Mouse (Mus musculus): ENCODE data around the gene Gm11273. TPM values are rescaled to one million over a fixed set of nuclear protein-coding genes. Genes with fewer than 3 reads are reported as not detected.
"Not testable (repeated sequence)": the region's sequence is repeated elsewhere in the genome, so short reads cannot be mapped to it uniquely, and the experiment has no call there.

Gm11273 gene
- polyA plus RNA-seq, 1 experiment from 2014 or later: 3.2 TPM

DNA sequence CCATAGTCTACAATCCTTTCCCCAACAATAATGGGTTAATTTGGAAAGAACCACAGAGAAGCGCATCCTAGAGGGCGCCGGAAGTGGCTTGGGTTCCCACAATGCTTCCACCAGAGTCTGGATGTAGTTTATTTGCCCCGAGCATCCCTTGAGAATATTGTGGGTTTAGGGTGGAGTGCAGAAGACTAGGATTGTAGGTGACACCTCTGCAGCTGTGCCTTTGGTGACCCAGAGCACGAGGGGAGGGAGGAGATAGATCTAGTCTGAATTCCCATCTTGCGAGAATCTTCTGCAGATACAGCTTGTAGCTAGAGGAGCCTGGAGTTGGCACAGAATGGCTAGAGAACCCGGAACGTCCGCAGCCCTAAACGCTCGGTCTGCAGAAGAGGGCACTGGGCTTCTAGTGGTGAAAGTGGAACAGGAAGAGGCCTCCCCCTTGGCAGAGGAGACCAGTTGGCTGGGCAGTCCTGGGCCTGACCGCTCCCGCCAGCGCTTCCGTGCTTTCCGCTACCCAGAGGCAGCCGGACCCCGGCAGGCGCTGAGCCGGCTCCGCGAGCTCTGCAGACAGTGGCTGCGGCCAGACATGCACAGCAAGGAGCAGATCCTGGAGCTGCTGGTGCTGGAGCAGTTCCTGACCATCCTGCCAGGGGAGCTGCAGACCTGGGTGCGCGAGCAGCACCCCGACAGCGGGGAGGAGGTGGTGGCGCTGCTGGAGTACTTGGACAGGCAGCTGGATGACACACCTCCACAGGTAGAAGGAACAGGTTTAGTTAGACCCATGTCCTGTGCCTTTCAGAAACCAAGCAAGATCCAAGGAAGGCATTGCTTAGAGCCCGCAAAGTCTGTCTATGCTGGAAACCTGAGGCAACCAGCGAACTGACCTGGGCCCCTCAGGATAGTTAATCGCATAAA is 22.2 kb downstream of the Gm11273 start, which contains the start of the genes Zkscan4 and Gm10065:
Gene Zkscan4 (plus strand): TSS at position 149 of the 912 bp plus-strand sequence.
Gene Gm10065 (minus strand): TSS at position 683 of the 912 bp plus-strand sequence.
- H3K27me3 ChIP-seq, H3K9me3 ChIP-seq, H3K36me3 ChIP-seq: not testable (repeated sequence)
- 3% methylated on average over 31 of the region's 31 CpGs for WGBS
- peak within 1 kb of the TSS; percentile 60 for H3K4me3 ChIP-seq
- H3K9ac ChIP-seq (replicated peaks): peak within 1 kb of the TSS; percentile 62
- ATAC-seq (ENCODE audit: low FRiP score, low read depth): peak; percentile 84
- H3K4me1 ChIP-seq: peaks cover 12% of the 10 kb centered on the region
- peak within 1 kb of the TSS; percentile 56; the same call in 1 of the 2 replicates for H3K27ac ChIP-seq (replicated peaks)
- peak within 1 kb of the TSS; percentile 63 for H3K4me2 ChIP-seq (replicated peaks)

DNA sequence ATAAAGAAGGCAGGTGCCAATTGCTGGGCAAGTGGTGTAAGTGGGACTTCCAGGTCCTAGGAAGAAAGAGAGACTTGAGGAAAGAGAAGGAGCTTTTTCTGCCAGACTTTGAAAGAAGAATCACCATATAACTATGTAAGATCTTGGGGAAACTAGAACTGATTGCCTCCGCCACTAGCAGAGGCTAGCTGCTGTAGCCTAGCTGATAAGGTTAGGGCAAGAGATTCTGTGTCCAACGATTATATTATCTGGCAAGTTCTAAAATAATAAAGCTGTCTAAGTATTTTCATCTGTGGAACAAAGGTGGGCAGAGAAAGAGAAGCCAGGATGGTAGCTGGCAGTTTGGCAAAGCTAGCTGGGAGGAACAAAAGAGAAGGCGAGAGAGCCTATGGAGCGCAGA is 28.8 kb downstream of the Gm11273 start:
- Histone ChIP-seq H3K27ac (replicated peaks) (no peak overlapping the region), H3K36me3 (no peaks in the 10 kb centered on the region), H3K9me3 (no peaks in the 10 kb centered on the region), H3K4me3 (no peak overlapping the region), H3K4me1 (no peaks in the 10 kb centered on the region; the same call in 1 of the 2 replicates), H3K27me3 (peaks cover 11% of the 10 kb centered on the region), H3K9ac (replicated peaks) (no peak overlapping the region), H3K4me2 (replicated peaks) (no peak overlapping the region)
- no peak for ATAC-seq (ENCODE audit: low FRiP score, low read depth)
- 25% methylated on average over 4 of the region's 4 CpGs for WGBS

DNA sequence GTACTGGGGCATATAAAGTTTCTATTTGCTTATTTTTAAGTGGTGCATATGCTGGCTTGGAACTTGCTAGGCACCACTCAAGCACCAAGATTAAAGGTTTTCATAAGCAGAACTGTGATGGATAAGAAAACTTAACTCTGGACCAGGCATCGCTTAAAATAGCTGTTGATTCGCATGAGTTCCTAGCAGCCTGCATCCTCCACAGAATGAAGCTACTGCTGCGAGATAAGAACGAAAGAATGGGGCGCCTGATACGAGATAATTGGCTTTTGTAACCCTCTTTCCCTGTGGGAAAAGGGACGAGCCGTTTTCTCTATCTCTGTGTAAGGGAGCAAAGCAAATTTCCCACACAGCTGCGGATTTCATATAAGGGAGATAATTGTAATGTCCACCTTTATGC is 32.1 kb downstream of the Gm11273 start:
- Histone ChIP-seq H3K36me3 (no peaks in the 10 kb centered on the region), H3K4me2 (replicated peaks) (peak overlapping the region; percentile 83), H3K4me1 (no peaks in the 10 kb centered on the region; the same call in 1 of the 2 replicates), H3K27me3 (peaks cover 25% of the 10 kb centered on the region), H3K9ac (replicated peaks) (no peak overlapping the region), H3K27ac (replicated peaks) (no peak overlapping the region), H3K4me3 (no peak overlapping the region), H3K9me3 (no peaks in the 10 kb centered on the region)
- no peak for ATAC-seq (ENCODE audit: low FRiP score, low read depth)
- 12% methylated on average over 9 of the region's 9 CpGs for WGBS

DNA sequence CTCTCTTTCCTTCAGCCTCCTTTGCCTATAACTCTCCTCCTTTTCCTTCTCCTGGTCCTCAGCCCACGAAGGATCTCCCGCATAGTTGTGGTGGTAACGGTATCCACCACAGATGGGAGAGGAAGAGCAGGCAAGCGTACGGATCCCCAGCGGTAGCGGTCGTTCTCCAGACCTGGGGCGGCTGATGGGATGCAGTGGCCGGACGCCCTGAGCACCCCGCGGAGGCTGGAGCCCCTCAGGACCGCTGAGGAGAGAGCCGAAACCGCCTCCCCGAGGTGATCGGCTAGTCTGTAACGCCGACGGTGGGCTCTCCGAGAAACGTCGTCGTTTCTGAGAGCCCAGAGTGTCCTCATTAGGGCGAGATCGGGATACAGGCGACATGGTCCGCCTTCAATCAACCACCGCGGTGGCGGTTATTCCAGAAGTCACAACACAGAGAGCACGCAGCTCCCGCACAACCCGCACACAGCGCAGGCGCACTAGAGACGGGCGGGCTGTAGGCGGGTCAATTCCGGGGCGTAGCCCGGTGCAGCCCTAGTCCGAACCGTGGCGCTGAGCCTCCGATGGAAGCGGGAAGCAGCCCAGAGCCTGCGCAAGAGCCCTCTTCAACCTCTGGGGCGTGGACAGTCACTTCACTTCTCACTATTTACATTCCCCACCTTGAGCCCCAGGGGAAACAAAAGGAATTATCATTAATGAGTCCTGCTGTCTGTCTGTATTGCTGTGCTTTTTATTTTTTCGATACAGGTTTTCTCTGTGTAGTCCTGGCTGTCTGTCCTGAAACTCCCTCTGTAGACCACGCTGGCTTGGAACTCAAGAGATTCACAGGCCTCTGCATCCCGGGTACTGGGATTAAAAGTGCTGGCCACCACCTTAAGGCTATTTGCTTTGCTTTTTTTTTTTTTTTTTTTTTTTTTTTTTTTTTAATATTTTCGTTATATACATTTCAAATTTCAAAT is 32.9 kb downstream of the Gm11273 start, which contains the start of gene Nkapl:
Gene Nkapl (minus strand): TSS at position 449 of the 959 bp plus-strand sequence.
- ATAC-seq (ENCODE audit: low FRiP score, low read depth): peak; percentile 99
- 1% methylated on average over 54 of the region's 54 CpGs for WGBS
- H3K27ac ChIP-seq (replicated peaks): peak within 1 kb of the TSS; percentile 66
- H3K4me1 ChIP-seq: no peaks in the 10 kb centered on the region; the same call in 1 of the 2 replicates
- H3K9me3 ChIP-seq: no peaks in the 10 kb centered on the region
- H3K27me3 ChIP-seq: peaks cover 25% of the 10 kb centered on the region
- H3K36me3 ChIP-seq: no peaks in the 10 kb centered on the region
- peak within 1 kb of the TSS; percentile 83 for H3K4me2 ChIP-seq (replicated peaks)
- peak within 1 kb of the TSS; percentile 55 for H3K4me3 ChIP-seq
- peak within 1 kb of the TSS; percentile 67 for H3K9ac ChIP-seq (replicated peaks)

DNA sequence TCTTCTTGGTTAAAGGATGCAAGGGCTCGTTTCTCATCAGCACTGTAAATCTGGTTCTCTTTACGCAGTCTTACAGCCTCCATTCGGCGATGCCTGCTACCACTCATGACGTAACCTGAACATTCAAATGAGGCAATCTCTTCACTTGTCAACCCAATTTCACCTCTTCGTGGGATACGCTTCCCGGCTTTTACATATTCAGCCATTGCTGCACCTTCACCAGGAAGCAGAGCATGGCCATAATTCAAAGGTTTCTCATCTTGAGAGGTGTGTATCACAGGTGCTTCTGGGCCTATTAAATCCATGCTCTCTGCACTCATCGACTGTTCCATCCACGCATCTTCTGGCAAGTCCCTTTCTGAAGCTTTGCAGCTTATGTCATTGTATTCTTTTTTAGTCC is 33.9 kb downstream of the Gm11273 start:
- Histone ChIP-seq H3K36me3 (no peaks in the 10 kb centered on the region), H3K4me3 (no peak overlapping the region), H3K9me3 (no peaks in the 10 kb centered on the region), H3K4me1 (no peaks in the 10 kb centered on the region; the same call in 1 of the 2 replicates), H3K9ac (replicated peaks) (no peak overlapping the region), H3K4me2 (replicated peaks) (no peak overlapping the region), H3K27me3 (peaks cover 25% of the 10 kb centered on the region), H3K27ac (replicated peaks) (no peak overlapping the region)
- WGBS: 84% methylated on average over 10 of the region's 10 CpGs
- no peak for ATAC-seq (ENCODE audit: low FRiP score, low read depth)

DNA sequence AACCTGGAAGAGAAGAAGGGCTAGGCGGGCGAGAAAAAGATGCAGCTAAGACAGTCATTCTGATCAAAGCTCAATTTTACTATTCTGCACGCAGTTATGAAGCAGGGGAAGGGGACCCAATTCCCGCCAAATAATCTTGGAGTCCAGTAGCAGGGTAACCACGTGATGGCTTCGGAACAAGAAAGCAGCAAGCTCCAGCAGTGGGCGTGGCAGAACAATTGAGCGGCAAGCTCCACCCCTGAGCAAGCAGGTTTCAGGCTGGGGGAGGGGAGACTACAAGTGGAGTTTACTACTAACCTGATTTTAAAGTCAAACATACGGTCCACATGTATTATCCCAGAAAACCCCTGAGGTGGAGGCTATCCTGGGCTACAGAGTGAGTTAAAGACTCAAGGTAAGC is 38.7 kb downstream of the Gm11273 start:
- not testable (repeated sequence) for H3K4me3 ChIP-seq; H3K9me3 ChIP-seq; H3K9ac ChIP-seq (replicated peaks)

DNA sequence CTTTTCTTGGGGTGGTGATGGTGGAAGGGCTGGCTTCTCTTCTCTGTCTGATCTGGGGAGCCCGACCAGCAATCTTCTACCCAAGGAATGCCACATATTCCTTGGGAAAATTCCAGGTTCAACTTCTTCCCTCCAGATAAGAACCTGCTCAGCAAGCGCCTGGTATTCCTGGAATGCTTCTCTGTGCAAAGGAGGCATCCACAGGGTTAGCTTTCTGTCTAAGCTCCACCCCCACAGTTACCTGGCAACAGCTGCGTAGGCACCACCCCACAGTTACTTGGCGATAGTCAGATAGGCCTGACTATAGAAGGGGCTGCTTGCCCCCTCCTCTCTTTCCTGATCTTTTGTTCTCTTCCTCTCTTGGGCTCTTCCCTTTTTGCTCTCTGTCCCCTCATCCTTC is 44.9 kb downstream of the Gm11273 start:
- Histone ChIP-seq H3K9me3 (no peaks in the 10 kb centered on the region), H3K4me3 (no peak overlapping the region), H3K4me2 (replicated peaks) (no peak overlapping the region), H3K36me3 (no peaks in the 10 kb centered on the region), H3K4me1 (peaks cover 9% of the 10 kb centered on the region), H3K9ac (replicated peaks) (no peak overlapping the region), H3K27me3 (peaks cover 30% of the 10 kb centered on the region), H3K27ac (replicated peaks) (no peak overlapping the region)
- ATAC-seq (ENCODE audit: low FRiP score, low read depth): no peak
- WGBS: 10% methylated on average over 4 of the region's 4 CpGs

More for the DNA sequence above, 38.7 kb downstream of the Gm11273 start:
- 60% methylated on average over 9 of the region's 9 CpGs for WGBS
- H3K27ac ChIP-seq (replicated peaks); H3K4me1 ChIP-seq; H3K36me3 ChIP-seq; ATAC-seq (ENCODE audit: low FRiP score, low read depth); H3K4me2 ChIP-seq (replicated peaks): not testable (repeated sequence)
- H3K27me3 ChIP-seq: peaks cover 23% of the 10 kb centered on the region

DNA sequence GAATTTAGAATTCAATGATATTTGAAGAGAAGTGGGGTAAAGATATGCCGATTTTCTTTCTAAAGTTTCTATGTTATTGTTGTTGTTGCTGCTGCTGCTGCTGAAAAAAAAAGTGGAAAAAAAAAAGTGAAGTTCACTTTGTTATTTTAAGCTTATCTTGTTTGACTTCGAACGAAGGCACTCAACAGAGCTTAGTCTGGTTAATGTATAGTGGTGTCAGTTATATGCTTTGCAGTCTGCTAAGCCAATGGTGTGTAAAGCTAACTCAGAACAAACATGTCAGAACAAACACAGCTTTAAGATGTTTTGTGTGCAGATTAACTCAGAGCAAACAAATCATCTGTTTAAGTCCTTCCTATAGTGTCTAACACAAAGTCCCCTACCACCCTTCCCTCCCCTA is 47.1 kb downstream of the Gm11273 start:
- Histone ChIP-seq H3K4me1 (peaks cover 9% of the 10 kb centered on the region), H3K27ac (replicated peaks) (no peak overlapping the region), H3K4me2 (replicated peaks) (no peak overlapping the region), H3K4me3 (no peak overlapping the region), H3K36me3 (0 out of 2 replicates have a peak, but pooled peaks cover 3% of the 10 kb centered on the region), H3K9ac (replicated peaks) (no peak overlapping the region), H3K9me3 (no peaks in the 10 kb centered on the region), H3K27me3 (peaks cover 22% of the 10 kb centered on the region)
- 87% methylated on average over 3 of the region's 3 CpGs for WGBS
- no peak for ATAC-seq (ENCODE audit: low FRiP score, low read depth)

DNA sequence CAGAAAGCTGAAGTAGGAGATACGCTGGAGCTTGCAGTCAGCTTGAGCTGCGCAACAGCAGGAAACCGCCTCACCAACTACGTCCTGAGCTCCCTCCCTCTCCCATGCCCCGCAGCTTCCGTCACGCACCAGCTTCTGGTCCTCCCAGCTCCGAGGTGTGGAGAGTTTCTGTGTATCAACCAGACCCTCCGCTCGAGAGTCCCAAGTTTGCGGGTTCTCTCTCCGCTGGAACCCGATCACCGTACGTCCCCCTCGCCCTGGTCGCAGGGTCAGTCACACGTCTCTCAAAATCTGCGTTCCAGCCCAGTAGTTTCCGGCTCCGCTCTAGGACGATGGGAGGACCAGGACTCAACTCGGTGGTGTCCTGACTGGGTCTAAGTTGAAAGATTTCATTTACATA is 47.8 kb downstream of the Gm11273 start, which contains the start of gene Zscan26:
Gene Zscan26 (minus strand): TSS at position 282 of the 400 bp plus-strand sequence.
- H3K9me3 ChIP-seq: no peaks in the 10 kb centered on the region
- H3K27ac ChIP-seq (replicated peaks): peak within 1 kb of the TSS; percentile 50; the same call in 1 of the 2 replicates
- WGBS: under 1% methylated on average over 23 of the region's 23 CpGs
- peak within 1 kb of the TSS; percentile 71 for H3K4me3 ChIP-seq
- H3K27me3 ChIP-seq: peaks cover 22% of the 10 kb centered on the region
- 0 out of 2 replicates have a peak, but pooled peaks cover 10% of the 10 kb centered on the region for H3K36me3 ChIP-seq
- peak; percentile 93 for ATAC-seq (ENCODE audit: low FRiP score, low read depth)
- H3K4me2 ChIP-seq (replicated peaks): peak within 1 kb of the TSS; percentile 84
- peak within 1 kb of the TSS; percentile 73 for H3K9ac ChIP-seq (replicated peaks)
- H3K4me1 ChIP-seq: peaks cover 9% of the 10 kb centered on the region

DNA sequence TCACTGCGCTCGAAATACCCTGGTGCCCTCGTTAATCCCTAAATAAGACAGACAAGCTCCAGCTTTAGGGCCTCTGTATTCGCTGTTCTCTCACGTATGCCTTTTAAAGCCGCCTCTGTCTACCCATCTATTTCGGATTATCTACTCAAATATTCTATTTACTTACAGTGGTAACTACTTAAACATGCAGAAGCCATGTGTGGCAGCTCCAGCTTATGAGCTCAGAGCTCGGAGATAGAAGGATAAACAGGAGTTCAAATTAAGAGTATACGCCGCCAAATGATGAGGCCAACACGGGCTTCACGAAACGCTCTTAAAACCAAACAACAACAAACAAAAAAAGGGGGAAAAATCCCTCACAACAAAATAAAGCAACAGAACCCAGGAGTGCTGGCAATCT is 48.2 kb downstream of the Gm11273 start:
- Histone ChIP-seq H3K4me2 (replicated peaks) (peak overlapping the region; percentile 84), H3K27me3 (peaks cover 22% of the 10 kb centered on the region), H3K4me3 (peak overlapping the region; percentile 71), H3K36me3 (peaks cover 14% of the 10 kb centered on the region), H3K9ac (replicated peaks) (peak overlapping the region; percentile 73), H3K27ac (replicated peaks) (peak overlapping the region; percentile 50; the same call in 1 of the 2 replicates), H3K4me1 (peaks cover 9% of the 10 kb centered on the region), H3K9me3 (no peaks in the 10 kb centered on the region)
- WGBS: under 1% methylated on average over 13 of the region's 13 CpGs
- no peak; the same call in 1 of the 2 replicates for ATAC-seq (ENCODE audit: low FRiP score, low read depth)

All from midbrain, embryonic 12.5 days (tissue).